Mouse (Mus musculus): Measurements from ENCODE around the gene Ippk.

Ippk gene

DNA sequence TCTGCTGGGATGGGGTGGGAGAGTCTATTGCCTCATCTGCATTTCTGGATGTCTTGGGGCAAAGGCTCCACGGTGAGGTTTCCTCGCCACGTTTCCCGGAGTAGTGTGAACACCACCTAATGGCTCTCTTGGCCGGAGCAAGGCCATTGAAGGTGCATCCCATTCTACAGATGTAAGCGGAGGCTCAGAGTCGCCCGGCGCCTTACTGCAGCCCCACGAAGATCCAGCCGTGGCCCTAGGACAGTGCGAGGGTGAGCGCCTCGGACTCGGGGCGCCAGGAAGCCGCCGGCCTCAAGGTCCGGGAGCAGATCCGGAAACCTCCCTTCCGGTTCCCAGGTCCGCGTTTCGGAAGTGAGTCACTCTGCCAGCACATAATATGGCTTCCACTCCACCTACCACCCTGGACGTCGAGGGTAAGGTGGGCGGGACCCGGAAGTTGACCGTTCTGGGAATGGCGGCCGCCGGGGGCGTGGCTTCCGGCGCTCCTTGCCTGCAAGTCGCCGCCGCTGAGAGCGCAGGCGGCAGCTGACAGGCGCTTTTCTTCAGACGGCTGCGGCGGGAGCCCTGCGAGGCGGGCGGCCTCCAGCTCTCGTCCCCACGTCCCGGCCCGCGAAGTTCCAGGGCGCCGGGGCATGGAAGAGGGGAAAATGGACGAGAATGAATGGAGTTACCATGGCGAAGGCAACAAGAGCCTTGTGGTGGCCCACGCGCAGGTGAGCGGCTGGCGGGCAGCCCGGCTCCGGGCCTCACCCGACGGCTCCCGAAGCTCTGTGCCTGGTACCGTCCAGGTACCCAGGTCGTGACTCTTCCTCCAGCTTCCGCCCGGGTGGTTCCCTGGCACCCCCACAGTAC lies at the start of gene Ippk:
TSS of gene Ippk (plus strand) at position 496 of the 852 bp plus-strand sequence.
- peak; percentile 98 for DNase-seq (ENCODE audit: low spot score)

DNA sequence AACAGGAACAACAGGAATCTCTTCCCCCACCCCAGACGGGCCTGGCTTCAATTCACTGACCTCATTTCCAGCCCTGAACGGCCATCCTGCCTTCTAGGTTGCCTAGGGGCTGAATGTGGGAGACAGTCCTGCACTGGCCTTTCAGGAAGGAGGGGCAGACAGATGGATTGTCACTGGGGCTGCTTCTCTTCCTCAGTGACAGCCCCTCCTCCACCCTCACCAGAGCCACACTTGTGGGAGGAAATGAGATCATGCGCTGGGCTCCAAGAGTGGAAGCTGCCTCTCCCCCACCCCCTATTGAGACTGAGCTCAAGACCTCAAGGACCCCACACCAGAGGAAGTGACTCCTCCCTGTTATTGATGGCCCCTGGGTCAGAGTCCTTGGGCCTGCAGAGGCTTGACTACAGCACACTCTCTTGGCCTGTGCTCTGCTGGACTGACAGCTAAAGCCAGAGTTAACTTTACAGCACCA lies 49.6 kb upstream of the Ippk start:
- peak; percentile 74 for DNase-seq (ENCODE audit: low spot score)

DNA sequence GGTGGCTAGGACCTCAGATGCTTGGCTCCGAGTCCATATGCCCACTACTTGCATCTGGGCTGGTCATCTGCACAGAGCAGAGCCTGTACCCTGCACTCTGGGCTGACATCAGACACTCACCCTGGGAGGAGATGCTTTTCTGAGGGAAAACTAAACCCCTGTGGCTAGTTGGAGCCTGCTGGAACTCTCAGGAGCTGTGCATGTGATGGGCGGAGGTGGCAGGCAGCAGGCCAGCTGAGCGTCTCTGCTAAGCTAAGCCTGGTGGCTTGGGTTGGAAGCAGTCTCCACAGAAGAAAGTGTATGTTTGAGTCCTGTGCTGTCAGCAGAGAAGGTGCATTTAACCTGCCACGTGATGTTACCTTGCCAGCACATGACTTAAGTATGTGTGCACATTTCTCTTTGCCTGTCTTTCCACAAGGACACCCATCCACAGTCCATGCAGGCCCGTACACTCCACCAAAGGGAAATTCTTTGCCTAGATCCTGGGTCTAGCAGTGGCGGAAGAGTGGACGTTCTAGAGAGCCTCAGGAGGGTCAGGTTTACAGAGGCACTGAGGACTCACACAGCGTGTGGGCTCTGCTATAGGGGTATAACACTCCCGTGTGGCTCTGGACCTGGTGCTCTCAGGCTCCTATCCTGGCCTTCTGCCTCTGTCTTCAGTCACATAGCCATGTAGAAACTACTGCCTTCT lies 48.5 kb upstream of the Ippk start:
- no peak for DNase-seq (ENCODE audit: low spot score)

DNA sequence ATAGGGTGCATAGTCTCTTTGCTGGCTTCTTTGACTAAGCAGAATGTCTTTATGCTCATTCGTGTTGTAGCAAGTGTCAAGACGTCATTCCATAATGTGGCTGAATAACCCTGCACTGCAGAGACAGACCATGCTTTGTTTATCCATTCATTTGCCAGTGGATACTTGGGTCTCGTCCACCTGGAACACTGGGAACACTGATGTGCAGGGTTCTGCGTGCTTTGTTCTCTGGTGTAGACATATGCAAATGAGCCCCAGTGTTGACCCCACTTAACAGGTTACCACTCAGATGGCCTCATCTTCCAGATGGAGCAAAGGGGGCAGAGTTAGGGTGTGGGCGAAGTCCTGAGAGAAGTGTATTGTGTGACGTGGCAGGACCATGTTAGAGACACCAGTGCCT lies 46.7 kb upstream of the Ippk start:
- DNase-seq (ENCODE audit: low spot score) = no peak

DNA sequence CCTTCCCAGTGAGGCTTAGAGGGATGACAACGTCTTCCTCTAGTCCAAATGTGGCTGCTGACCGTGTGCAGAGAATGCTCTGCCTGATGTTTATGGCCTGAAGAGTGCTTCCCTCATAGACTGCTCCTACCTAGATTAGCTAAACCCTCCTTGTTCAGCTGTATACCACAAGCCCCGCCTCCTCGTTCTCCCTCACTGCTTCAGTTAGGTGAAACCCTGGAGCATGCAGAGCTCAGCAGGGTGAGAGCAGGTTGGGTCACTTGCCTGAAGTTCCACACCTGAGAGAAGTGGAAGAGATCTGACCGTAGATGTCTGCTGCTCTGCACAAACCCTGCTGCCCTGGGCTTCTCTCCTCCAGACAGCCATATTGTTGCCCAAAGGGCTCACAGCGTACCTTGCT lies 46.3 kb upstream of the Ippk start:
- DNase-seq (ENCODE audit: low spot score) = no peak

DNA sequence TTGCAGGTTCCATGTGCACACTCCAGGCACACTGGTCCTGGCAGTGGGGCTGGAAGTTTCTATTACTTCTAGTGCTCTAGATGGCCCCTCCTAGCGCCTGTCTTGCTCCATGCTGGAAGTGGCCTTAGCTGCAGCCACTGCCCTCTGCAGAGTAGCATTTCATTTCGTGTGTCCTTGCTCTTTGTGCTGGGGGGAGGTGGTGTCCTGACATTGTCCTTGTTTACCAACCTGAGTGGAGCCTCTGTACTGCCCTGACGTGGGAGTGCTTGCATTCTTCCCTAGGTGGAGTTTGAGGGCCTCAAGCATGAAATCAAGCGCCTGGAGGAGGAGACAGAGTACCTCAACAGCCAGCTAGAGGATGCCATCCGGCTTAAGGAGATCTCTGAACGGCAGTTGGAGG lies 43.4 kb upstream of the Ippk start:
- no peak for DNase-seq (ENCODE audit: low spot score)

DNA sequence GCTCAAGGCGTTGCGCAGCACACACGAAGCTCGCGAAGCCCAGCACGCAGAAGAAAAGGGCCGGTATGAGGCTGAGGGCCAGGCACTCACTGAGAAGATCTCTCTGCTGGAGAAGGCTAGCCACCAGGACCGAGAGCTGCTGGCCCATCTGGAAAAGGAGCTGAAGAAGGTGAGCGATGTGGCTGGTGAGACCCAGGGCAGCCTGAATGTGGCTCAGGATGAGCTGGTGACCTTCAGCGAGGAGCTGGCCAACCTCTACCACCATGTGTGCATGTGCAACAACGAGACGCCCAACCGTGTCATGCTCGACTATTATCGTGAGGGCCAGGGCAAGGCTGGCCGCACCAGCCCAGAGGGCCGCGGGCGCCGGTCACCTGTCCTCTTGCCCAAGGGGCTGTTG lies 41.7 kb upstream of the Ippk start:
- no peak for DNase-seq (ENCODE audit: low spot score)

DNA sequence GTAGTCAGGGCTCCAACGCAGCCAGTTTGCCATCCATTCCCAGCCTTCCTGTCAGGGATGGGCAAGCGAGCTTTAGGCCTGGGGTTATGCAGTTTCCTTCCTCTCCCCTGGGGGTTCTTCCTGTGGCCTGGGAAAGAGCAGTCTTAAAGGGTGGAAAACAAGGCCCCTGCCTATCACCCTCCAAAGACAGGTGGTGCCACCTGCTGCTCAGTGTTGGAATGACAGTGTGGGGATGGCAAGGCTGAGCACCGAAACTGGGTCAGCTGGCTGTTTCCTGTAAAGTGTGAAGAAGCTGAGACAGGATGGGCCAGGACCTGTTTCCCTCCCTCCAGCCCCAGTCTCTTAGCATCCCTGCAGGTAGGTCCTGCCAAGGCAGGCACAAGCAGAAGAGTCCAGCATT lies 39.8 kb upstream of the Ippk start:
- DNase-seq (ENCODE audit: low spot score) = peak; percentile 87

DNA sequence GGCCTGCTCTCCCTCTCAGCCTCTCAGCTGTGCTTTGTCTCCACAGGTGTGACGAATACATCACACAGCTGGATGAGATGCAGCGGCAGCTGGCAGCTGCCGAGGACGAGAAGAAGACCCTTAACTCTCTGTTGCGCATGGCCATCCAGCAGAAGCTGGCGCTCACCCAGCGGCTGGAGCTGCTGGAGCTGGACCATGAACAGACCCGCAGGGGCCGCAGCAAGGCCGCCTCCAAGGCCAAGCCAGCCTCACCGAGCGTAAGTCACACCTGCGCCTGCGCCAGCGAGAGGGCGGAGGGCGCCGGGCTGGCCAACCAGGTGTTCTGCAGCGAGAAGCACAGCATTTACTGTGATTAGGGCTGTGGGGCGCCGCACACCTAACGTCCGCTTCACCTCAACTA lies 38.1 kb upstream of the Ippk start:
- no peak for DNase-seq (ENCODE audit: low spot score)

DNA sequence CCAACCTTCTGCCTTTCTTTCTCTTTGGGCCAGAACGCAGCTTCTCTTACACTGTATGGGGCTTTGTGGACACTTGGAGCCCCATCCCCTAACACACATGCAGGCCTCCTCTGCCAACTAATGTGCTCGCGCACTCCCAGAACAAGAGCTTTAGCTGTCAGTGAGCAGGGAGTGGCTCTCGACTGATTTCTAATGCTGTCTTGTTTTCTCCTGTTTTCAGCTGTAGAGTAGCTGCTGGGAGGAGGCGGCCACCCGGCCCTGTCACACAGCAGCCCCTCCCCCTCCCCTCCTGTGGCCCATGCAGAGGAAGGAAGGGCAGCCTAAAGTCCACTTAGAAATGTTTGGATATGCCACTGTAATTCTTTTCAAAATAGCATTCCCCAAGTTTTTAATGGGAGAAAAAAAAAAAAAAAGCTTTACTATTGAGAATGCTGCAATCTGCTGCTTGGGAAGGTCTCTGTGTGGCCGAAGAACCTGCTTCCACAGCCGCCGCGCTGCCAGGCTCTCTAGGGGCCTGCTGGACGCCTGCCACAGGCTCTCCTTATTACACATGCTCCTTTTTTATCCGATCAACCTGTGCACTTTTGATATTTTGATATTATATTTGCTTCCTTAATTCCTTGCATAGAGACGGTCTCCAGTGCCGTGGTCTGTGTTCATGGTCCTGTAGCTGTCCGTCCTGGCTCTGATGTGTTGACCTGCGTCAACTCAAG lies 36.1 kb upstream of the Ippk start:
- DNase-seq (ENCODE audit: low spot score) = no peak

DNA sequence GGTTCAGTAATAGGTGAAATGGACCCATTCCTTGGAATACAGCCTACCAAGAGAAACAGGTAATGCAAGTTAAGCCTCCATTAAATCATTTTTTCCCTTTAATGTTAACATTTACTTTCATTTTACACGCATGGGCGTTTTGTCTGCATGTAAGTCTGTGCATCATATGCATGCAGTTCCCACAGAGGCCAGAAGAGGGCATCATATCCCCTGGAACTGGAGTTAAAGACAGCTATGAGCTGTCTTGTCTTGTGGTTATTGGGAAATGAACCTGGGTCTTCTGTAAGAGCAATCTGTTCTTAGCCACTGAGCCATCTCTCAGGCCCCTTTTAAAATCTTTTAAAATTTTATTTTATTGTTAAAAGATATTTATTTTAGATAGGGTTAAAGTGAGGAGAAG lies 29.7 kb upstream of the Ippk start:
- DNase-seq (ENCODE audit: low spot score) = peak; percentile 15

DNA sequence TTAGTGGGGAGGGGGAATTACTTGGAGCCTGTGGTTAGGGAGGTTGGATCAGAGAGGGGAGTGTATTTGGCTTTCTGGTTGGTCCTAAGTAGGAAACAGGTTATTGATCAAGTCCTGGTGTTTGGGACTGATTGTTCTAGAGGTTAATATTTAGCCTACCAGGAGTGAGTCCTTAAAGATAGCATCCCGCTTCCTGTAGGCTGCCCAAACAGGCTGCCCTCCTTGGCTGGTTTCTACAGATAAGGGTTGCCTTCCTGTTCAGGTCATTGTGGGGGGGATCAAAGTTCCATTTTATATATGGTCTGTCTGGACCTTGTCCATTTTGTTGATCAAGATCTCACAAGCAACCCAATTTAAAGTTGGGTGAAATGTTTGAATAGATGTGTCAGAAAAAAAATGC lies 27.5 kb upstream of the Ippk start:
- no peak for DNase-seq (ENCODE audit: low spot score)

DNA sequence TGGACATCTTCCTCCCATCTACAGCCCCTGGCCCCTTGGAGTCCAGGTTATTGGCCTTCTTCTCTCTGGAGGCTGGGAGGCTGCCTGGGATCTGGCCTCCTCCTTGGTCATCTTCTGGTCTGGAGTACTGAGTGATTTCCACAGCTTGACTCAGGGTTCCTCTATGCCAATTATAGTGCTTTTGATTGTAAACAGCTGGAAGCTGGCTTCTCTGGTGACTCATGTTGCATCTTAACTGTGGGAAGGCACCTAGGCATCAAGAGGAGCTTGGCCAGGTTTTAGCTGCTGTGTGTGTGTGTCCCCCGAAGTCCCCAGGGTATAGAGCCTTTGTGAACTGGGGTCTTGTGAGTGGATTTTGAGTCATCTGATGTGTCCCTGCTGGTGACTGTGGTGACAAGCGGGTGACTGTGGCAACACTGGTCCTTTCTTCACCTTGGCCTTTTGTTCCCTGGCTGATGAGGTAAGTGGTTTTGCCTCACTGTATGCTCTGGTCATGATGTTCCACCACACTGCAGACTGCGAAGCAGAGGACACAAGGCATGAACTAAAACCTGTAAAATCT lies 26.1 kb upstream of the Ippk start:
- no peak for DNase-seq (ENCODE audit: low spot score)

DNA sequence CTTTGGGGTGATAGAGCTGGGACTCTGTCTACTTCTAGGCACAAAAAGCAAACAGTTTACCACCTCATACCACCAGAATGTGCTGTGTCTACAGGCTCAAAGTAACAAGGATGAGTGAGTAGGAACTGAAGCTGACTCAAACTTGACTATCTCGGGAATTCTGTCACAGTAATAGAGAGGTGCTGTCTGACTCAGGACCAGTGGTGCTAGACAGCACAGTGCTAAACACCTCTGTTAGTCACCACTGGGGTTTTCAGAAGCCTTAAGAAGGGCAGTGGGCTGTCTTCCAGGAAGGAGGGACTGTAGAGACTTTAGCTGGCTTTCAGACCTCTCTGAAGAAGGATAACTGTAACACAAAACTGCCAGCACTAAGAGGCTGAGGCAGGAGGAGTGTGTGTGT lies 24.3 kb upstream of the Ippk start:
- no peak for DNase-seq (ENCODE audit: low spot score)

DNA sequence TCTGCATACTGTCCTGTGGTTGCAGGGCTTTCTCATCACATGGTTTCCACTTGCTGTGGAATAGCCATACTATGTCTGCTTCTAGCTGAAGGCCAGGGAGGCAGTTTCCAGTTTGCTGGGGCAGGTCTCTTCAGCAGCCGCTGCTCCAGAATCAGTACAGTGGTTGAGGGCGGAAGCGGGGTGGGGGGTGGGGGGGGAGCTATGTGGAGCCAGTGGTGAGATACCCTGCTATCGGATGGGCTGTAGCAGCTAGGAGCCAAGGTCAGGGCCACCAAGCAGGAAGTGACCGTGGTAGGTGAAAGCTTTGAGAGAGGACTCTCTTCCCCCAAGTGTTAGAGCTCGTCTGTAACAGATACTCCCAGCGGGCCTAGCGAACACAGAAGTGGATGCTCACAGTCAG lies 22.9 kb upstream of the Ippk start:
- DNase-seq (ENCODE audit: low spot score) = no peak

DNA sequence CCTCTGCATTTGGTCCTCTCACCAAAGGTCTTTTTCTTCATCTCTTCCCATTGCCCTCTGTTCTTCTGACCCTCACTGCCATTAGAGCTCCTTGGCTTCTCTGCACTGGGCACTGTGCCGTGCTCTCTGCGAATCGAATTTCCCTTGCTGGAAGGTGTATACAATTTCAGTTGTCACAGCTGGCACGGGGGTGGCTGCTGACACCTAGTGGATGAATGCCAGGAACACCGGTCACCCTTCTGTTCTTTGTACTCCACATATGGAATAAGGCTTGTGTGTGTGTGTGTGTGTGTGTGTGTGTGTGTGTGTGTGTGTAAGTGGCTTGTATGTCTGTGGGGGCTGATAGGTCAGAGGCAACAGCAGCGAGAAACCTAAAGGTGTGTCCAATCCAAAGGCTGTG lies 20.9 kb upstream of the Ippk start:
- peak; percentile 50 for DNase-seq (ENCODE audit: low spot score)

DNA sequence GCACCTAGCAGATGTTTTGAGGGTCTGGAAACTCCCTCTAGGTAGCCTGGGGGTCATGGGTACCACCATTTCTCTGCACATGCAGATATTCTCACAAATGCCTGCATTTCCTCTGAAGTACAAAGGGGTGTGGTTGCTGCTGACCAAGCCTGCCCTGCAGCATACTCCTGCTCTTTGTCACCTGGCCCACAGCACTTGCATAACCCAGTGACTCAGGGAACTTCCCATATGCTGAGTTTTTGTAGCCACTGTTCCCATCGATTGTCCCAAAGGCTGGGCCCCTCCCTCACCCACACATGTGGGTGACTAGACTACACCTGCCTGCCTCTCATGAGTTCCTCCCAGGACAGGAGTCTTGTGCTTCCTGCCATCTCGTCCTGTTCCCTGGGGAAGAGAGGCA lies 18.4 kb upstream of the Ippk start:
- DNase-seq (ENCODE audit: low spot score) = no peak

DNA sequence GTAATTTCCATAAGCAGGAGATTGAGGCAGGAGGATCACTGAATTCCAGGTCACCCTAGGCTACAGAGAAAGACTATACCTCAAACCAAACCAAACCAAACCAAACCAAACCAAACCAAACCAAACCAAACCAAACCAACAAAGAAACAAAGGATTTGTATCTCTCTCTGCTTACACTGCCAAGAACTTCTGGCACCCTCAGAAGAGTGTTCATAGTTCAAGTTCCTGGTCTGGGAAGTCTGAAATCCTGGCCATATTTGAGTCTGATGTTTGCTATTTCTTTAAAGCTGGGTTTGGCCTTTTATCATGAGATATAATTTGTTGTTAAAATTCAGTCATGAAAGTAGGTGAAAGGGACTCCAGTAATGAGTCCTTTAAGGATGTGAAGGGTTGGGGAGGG lies 13.3 kb upstream of the Ippk start:
- DNase-seq (ENCODE audit: low spot score) = no peak

DNA sequence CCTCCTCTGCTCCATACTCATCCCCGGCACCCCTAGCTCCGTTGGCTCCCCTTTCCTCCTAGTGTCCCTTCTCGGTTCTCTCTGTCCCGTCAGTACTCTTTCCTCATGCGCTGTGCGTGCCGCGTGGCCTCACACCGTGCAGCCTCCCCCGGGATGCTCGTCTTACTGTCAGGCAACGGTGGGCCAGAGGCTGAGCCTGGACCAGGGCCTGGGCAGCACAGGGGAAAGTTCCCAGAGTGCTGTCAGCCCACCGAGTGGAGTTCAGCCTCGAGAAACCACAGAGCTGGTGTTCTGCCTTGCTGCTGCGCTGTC lies 513 bp downstream of the Ippk start:
- DNase-seq (ENCODE audit: low spot score) = peak; percentile 14

DNA sequence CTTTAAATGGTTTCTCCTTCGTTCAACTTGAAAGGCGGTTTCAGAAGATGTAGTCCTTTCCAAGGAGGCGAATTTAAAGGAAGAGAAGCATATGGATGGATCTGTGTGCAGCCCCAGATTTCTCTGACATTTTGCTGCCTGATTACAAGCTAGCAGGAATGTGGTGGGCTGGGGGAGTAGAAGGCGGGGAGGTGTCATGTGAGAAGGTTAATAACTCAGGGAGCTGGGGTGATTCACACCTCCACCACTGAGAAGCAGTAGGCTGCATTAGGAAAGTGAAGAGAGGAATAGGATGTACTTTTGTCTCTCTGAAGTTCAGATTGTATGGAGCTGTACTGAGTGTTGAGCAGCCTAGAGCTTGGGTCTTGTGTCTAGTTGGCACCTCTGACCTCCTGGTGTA lies 910 bp downstream of the Ippk start:
- no peak for DNase-seq (ENCODE audit: low spot score)

DNA sequence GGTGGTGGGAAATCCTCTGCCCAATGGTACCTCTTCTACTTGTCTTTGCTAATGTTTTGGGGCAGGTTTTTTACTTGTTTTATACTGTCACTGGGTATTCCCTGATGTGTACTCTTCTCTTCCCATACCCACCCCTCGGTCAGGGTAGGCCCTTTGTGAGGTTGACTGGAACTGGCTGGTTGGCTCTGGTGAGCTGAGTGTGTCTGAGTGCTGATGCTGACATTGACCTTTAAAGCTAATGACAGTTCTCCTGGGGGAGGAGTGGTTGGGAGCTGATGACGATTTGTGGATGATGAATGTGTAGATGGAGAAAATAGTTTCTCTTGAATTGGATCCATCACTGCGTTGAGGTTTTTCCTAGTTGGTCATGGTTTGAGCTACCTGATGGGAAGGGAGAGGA lies 5.7 kb downstream of the Ippk start:
- DNase-seq (ENCODE audit: low spot score) = no peak

DNA sequence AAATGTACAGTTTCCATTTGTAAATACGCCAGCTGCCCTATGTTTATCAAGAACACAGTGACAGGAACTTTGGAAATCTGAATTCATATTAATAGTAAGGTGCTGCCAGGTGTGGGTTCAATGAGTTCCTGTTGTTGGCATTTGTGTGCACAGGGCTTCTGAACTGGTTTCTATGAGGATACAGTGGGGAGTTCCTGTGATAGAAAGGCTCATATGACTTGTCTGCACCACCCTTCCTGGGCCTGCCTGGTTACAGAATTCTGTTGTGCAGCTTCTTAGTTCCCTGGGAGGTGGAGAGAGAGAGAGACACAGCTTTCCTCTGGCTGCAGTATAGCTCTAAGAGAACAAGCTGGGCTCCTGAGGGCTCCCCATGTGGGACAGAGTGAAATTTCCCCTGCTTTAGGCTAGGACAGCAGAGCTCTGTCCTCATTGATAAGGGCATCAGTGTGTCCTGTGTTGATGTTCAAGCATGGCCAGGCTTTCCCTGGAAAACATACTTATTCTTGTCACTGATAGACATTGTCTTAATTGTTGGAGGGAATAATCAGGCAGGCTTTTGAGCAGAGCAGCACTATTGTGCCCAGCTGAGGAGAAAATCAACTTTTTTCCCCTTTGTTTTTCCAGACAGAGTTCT lies 7.1 kb downstream of the Ippk start:
- no peak for DNase-seq (ENCODE audit: low spot score)
